Mouse (Mus musculus): ENCODE data around the gene Gm6020. TPM values are rescaled to one million over a fixed set of nuclear protein-coding genes. Genes with fewer than 3 reads are reported as not detected.
"Not testable (repeated sequence)": the region's sequence is repeated elsewhere in the genome, so short reads cannot be mapped to it uniquely, and the experiment has no call there.

The Gm6020 gene
- total RNA-seq (2015) (not detected in 2 replicates), total RNA-seq (2017) (not detected in 2 replicates)

DNA sequence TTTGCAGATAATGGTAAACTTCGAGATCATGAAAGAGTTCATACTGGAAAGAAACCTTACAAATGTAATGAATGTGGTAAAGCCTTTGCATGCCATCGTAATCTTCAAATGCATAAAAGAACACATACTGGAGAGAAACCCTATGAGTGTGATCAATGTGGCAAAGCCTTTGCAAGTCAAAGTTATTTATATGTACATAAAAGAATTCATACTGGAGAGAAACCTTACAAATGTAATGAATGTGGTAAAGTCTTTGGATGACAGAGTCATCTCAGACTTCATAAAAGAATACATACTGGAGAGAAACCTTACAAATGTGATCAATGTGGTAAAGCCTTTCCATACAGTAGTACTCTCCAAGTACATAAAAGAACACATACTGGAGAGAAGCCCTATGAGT, at the start of gene Gm6020:
Gm6020 (plus strand) TSS at position 301 of the 400 bp plus-strand sequence.
- ATAC-seq (replicated peaks; ENCODE audit: poor library complexity): not testable (repeated sequence)

DNA sequence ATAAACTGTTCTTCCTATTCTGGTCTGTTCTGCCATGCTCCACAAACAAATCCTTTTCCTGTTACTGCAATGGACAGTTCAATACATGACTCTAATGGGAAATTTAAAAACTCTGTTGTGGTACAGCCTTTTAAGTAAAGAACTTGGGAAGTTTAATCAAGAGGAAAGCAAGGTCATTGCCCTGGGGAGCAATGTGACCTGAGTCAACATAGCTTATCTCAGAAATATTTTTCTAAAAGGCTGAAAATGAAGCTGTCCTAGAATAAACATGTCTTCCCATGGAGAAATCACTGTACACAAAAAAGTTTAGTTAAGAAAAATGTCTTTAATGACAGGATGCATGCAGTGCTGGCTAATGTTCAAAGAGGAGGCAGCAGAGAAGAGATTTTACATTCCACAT, 45.0 kb upstream of the Gm6020 start:
- no peak for ATAC-seq (replicated peaks; ENCODE audit: poor library complexity)

GRCm38 (mm10) chr19:61140342-61141206, 43.1 kb upstream of the Gm6020 start, which contains the start of gene Zfp950:
Zfp950 (minus strand) TSS chr19:61140840.
- peak; percentile 99 for ATAC-seq (replicated peaks; ENCODE audit: poor library complexity)

DNA sequence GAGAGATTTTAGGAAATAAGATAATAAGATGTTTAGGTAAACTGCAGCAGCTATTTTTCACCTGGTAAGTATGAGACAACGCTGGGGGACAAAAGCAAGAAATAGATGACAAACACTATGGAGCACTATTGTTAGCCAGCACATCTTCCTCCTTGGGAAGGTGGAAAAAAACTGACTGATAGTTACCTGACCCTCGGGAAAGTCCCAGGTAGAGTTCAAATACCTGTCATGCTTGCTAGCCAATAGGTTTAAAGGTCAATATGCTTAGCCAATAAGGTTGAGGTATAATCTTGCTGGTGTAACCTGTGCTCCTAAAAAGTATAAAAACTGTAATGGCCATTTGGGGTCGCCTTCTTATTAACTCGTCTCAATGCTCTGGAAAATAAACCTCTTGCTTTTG, 42.4 kb upstream of the Gm6020 start:
- ATAC-seq (replicated peaks; ENCODE audit: poor library complexity): no peak

- ATAC-seq (replicated peaks; ENCODE audit: poor library complexity): peak; percentile 81
These were observed 32.4 kb upstream of the Gm6020 start for GRCm38 (mm10) chr19:61151372-61151700.

DNA sequence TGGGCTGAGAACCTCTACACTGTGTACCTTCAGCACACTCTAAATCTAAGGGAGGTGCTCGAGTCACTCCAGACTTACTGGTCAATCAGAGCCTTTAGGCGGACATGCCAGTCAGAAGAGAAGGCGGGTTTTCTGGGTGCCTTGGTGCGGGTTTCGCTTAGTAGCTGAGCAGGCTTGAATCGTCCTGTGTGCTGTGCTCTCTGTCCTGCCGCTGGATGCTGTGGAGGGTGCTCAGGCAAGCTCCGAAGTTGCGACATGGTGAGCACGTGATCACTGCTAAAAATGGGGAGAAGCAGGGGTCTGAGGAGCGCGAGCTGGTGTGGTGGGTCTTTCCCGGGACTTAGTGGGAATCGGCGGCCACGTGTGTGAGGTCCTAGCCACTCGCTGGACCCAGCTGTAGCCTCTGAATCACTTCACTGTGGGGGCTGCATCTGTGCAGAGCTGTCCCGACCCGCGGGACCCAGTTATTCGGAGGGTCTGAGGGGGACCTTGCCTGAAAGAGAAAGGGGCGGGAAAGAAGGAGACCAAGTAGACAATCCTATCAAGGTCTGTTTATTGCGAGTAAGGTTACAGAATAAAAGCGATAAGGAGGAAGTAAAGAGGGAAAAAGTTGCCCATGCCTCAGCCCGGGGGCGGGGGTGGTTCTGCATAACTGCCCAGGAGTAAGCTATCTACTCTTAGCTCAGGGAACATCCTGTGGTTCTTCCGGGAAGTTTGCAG, 31.8 kb upstream of the Gm6020 start:
- peak; percentile 79 for ATAC-seq (replicated peaks; ENCODE audit: poor library complexity)

DNA sequence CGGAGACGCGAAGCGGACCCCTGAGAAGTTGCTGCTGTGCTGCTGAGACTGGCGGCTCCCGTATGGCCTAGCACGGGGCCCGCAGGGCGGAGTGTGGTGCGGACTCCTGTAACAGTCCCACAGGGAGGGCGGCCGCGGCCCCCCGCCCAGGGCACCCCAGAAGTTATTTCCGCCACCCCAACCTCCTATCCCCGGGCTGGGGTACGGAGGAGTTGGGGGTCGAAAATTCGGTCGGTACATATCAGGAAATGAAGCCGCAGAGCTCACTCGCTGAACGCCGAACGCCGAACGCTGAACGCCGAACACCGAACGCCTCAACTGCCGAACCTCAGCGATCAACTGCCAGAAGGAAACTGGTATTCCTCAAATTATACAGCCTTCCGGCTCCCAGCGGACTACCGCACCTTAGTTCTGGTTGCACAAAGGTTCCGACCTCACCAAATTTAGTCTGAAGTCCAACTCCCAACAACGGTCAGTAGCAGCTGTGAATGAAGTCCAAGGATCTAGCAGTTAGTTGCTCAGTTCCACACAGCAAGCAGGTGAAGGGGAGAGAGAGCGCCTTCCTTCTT, 7.8 kb upstream of the Gm6020 start, which contains the start of gene Gm7102:
Gm7102 (minus strand) TSS at position 554 of the 569 bp plus-strand sequence.
- peak; percentile 39 for ATAC-seq (replicated peaks; ENCODE audit: poor library complexity)

- ATAC-seq (replicated peaks; ENCODE audit: poor library complexity): no peak
These were observed 15.6 kb downstream of the Gm6020 start for GRCm38 (mm10) chr19:61199316-61199715.

- no peak for ATAC-seq (replicated peaks; ENCODE audit: poor library complexity)
These were observed 16.1 kb downstream of the Gm6020 start for GRCm38 (mm10) chr19:61199836-61200235.

GRCm38 (mm10) chr19:61207506-61207905, 23.8 kb downstream of the Gm6020 start:
- peak; percentile 57 for ATAC-seq (replicated peaks; ENCODE audit: poor library complexity)

DNA sequence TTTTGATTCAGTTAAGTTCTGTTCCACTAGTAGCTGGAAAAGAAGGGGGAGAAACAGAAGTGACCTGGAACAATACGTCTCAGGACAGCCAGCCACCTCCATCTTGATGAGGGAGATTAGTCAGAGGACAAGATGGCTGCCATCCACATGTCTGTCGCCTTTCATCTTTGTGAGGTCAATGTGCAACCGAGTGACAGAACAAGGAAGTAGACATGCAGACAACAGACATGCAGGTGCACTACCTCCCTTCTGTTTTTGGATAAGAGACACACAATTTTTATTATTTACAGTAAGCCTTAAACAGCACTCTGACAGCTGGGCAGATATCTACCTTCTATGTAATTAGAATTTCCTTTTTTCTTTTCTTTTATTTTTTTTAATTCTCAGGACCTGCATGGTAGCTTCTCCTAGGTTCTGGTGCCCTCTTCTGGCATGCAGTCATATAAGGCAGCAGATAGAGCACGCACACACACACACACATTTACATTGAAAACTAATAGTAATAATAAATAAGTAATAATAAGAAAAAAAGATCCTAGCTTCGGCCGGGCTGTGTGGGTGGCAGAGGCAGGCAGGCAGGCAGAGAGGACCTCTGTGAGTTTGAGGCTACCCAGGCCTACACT, 40.1 kb downstream of the Gm6020 start:
- no peak for ATAC-seq (replicated peaks; ENCODE audit: poor library complexity)

GRCm38 (mm10) chr19:61224678-61225525, 41.2 kb downstream of the Gm6020 start:
- no peak for ATAC-seq (replicated peaks; ENCODE audit: poor library complexity)

GRCm38 (mm10) chr19:61225526-61226400, 42.1 kb downstream of the Gm6020 start:
- peak; percentile 26 for ATAC-seq (replicated peaks; ENCODE audit: poor library complexity)

DNA sequence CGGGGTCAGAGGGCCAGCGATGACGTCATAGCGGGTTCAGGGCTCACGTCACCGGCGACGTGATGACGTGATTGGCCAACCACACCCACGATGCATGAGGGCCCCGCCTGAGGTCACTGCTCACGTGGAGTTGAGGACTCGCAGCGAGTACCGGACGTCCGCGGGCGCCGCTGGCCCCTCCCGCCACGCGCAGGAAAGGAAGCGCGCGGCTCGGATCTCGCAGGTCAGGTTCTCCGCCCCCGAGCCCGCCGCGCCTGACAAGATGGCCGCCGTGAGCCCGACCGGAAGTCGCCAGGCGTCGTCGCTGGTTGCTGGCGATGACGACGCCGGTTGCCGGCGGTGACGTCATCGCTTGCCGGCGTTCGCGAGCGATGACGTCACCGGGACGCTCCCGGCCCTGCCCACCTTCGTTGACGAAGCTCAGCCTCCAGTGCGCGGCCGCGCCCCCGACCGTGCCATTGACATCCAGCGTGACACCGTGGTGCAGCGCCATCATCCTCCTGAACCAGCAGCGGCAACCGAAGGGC, 42.8 kb downstream of the Gm6020 start:
- ATAC-seq (replicated peaks; ENCODE audit: poor library complexity): peak; percentile 12

GRCm38 (mm10) chr19:61226928-61227854, 43.5 kb downstream of the Gm6020 start:
- ATAC-seq (replicated peaks; ENCODE audit: poor library complexity): peak; percentile 59

GRCm38 (mm10) chr19:61227941-61228701, 44.4 kb downstream of the Gm6020 start, which contains the start of gene Csf2ra:
Csf2ra (minus strand) TSS chr19:61228429.
- ATAC-seq (replicated peaks; ENCODE audit: poor library complexity): peak; percentile 13
